ENCODE assay signal across 35 mouse cellular contexts in the genomic region with DNA sequence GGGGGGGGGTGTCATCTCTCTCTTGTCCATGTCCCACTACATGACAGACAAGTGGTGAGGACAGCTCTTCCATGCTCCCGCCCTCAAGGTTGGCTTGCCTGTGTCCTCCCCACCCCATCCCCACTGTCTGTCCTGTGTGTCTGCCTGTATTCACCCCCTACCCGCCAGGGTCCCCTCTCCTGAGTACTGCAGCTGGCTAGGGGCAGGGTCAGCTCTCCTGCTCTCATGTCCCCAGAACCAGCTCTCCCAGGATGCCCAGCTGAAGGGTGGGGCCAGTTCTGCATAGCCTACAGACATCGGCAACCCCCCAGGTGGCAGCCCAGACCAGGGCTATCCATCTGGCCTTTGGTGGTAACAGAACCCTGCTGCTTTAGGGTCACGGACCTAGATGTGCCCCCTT. TPM values are rescaled to one million over a fixed set of nuclear protein-coding genes. Genes with fewer than 3 reads are reported as not detected.
"Had no signal": no experiment of that assay in that cellular context is flagged by ENCODE, and none has a peak within 500 bp of the region (broad histone marks: within the 10 kb centered on the region; RNA-seq: fewer than 3 reads in every experiment).

No protein-coding gene starts in this region.

- H3K9ac ChIP-seq: heart, embryonic 12.5 days; heart, embryonic 13.5 days; heart, embryonic 15.5 days; hindbrain, embryonic 12.5 days; hindbrain, embryonic 13.5 days; hindbrain, embryonic 14.5 days; hindbrain, embryonic 15.5 days; intestine, embryonic 15.5 days; kidney, embryonic 15.5 days had no signal

- H3K4me1 ChIP-seq: hindbrain, embryonic 13.5 days; hindbrain, embryonic 15.5 days; intestine, embryonic 15.5 days had no signal

- H3K27ac ChIP-seq: heart, embryonic 13.5 days; heart, embryonic 15.5 days; hindbrain, embryonic 12.5 days; hindbrain, embryonic 13.5 days; hindbrain, embryonic 14.5 days; hindbrain, embryonic 15.5 days; hindbrain, postnatal 0 days; intestine, embryonic 15.5 days; kidney, embryonic 15.5 days; kidney, postnatal 0 days; layer of hippocampus, adult 2 months; left cerebral cortex, adult 2 months had no signal

- H3K27me3 ChIP-seq: heart, embryonic 12.5 days; hindbrain, embryonic 12.5 days; hindbrain, embryonic 13.5 days; intestine, embryonic 15.5 days; kidney, embryonic 15.5 days had no signal

- H3K36me3 ChIP-seq: heart, embryonic 12.5 days; heart, embryonic 13.5 days; heart, embryonic 15.5 days; hindbrain, embryonic 10.5 days; hindbrain, embryonic 12.5 days; hindbrain, embryonic 13.5 days; hindbrain, embryonic 15.5 days; intestine, embryonic 15.5 days; kidney, embryonic 15.5 days had no signal

- H3K4me3 ChIP-seq: heart, embryonic 12.5 days; heart, embryonic 13.5 days; heart, embryonic 15.5 days; hindbrain, embryonic 10.5 days; hindbrain, embryonic 12.5 days; hindbrain, embryonic 13.5 days; hindbrain, embryonic 15.5 days; intestine, embryonic 15.5 days; kidney, embryonic 15.5 days; layer of hippocampus, adult 2 months; left cerebral cortex, adult 2 months had no signal

- DNase-seq: heart, postnatal 10 days; heart, postnatal 14 days; heart, postnatal 36 days; heart, postnatal 4 days; kidney, adult 11 months; kidney, adult 18-20 months; kidney, adult 2 months; kidney, adult 8-10 months; kidney, adult 9 months; kidney, postnatal 10 days; kidney, postnatal 14 days; kidney, postnatal 25 days; kidney, postnatal 36 days; kidney, postnatal 4 days; layer of hippocampus, adult 9-11 months; layer of hippocampus, postnatal 36 days had no signal

- ATAC-seq: hindbrain, postnatal 0 days; inflammation-experienced regulatory T-cells, adult 6 months; intestine, embryonic 15.5 days; intestine, embryonic 16.5 days; intestine, postnatal 0 days had no signal

- H3K4me2 ChIP-seq: heart, embryonic 11.5 days; heart, embryonic 12.5 days; heart, embryonic 13.5 days; heart, embryonic 15.5 days; hindbrain, embryonic 12.5 days; hindbrain, embryonic 13.5 days; hindbrain, embryonic 14.5 days; hindbrain, embryonic 15.5 days; intestine, embryonic 15.5 days; kidney, embryonic 15.5 days had no signal

- H3K9me3 ChIP-seq: heart, embryonic 12.5 days; heart, embryonic 13.5 days; heart, embryonic 15.5 days; hindbrain, embryonic 10.5 days; hindbrain, embryonic 12.5 days; hindbrain, embryonic 13.5 days; hindbrain, embryonic 15.5 days; intestine, embryonic 15.5 days; kidney, embryonic 15.5 days had no signal

RNA-seq across cellular contexts. Expression of gene Tmem72, which starts 47.8 kb away (rescaled TPM):
- total RNA-seq: hematopoietic stem cell, adult 5-6 weeks had no signal
- polyA plus RNA-seq: intestine, postnatal 0 days had no signal
